Comparison of ENCODE assay signal across 26 mouse cellular contexts in genomic region chr12:63103726-63104125, GRCm38 (mm10).
"Had no signal": no experiment of that assay in that cellular context is flagged by ENCODE, and none has a peak within 500 bp of the region (broad histone marks: within the 10 kb centered on the region; RNA-seq: fewer than 3 reads in every experiment).

No protein-coding gene starts in this region.

- H3K27ac ChIP-seq: gastrocnemius, adult 2 months; heart, embryonic 10.5 days; hindbrain, embryonic 10.5 days; hindbrain, embryonic 12.5 days; hindbrain, embryonic 14.5 days; intestine, embryonic 15.5 days; layer of hippocampus, adult 2 months; left cerebral cortex, adult 2 months; limb, embryonic 10.5 days; limb, embryonic 12.5 days had no signal

- DNase-seq: gastrocnemius, adult 2 months; gastrocnemius, postnatal 10 days; gastrocnemius, postnatal 25 days; heart, adult 18-20 months; heart, postnatal 10 days; heart, postnatal 4 days; kidney, adult 18-20 months; kidney, adult 8-10 months; kidney, postnatal 10 days; kidney, postnatal 25 days; kidney, postnatal 4 days; liver had no signal

- H3K4me2 ChIP-seq: heart, embryonic 12.5 days; hindbrain, embryonic 12.5 days; hindbrain, embryonic 14.5 days; intestine, embryonic 15.5 days; limb, embryonic 12.5 days; liver, embryonic 11.5 days had no signal

- H3K4me3 ChIP-seq: gastrocnemius, adult 2 months; heart, embryonic 10.5 days; heart, embryonic 12.5 days; hindbrain, embryonic 10.5 days; hindbrain, embryonic 12.5 days; intestine, embryonic 15.5 days; layer of hippocampus, adult 2 months; left cerebral cortex, adult 2 months; limb, embryonic 10.5 days; limb, embryonic 12.5 days had no signal

- H3K9me3 ChIP-seq: heart, embryonic 10.5 days; heart, embryonic 12.5 days; hindbrain, embryonic 10.5 days; hindbrain, embryonic 12.5 days; intestine, embryonic 15.5 days; limb, embryonic 10.5 days; limb, embryonic 12.5 days had no signal

- H3K36me3 ChIP-seq: heart, embryonic 10.5 days; heart, embryonic 12.5 days; hindbrain, embryonic 10.5 days; hindbrain, embryonic 12.5 days; intestine, embryonic 15.5 days; limb, embryonic 10.5 days; limb, embryonic 12.5 days had no signal

- H3K9ac ChIP-seq: heart, embryonic 12.5 days; hindbrain, embryonic 12.5 days; hindbrain, embryonic 14.5 days; intestine, embryonic 15.5 days; limb, embryonic 12.5 days had no signal

- ATAC-seq: hindbrain, embryonic 16.5 days; inflammation-experienced regulatory T-cells, adult 6 months; intestine, embryonic 15.5 days; intestine, postnatal 0 days had no signal

- H3K27me3 ChIP-seq: heart, embryonic 12.5 days; hindbrain, embryonic 12.5 days; intestine, embryonic 15.5 days; limb, embryonic 12.5 days had no signal

- H3K4me1 ChIP-seq: heart, embryonic 10.5 days; heart, embryonic 12.5 days; hindbrain, embryonic 10.5 days; hindbrain, embryonic 12.5 days; intestine, embryonic 15.5 days; limb, embryonic 10.5 days; limb, embryonic 12.5 days had no signal
